Mouse (Mus musculus): ENCODE data around the gene Ndufa3. TPM values are rescaled to one million over a fixed set of nuclear protein-coding genes. Genes with fewer than 3 reads are reported as not detected.
A peak's percentile ranks its signal among the peaks of the same experiment; 100 is the strongest.

Ndufa3 gene
- polyA plus RNA-seq, 1 experiment: 885 TPM

DNA sequence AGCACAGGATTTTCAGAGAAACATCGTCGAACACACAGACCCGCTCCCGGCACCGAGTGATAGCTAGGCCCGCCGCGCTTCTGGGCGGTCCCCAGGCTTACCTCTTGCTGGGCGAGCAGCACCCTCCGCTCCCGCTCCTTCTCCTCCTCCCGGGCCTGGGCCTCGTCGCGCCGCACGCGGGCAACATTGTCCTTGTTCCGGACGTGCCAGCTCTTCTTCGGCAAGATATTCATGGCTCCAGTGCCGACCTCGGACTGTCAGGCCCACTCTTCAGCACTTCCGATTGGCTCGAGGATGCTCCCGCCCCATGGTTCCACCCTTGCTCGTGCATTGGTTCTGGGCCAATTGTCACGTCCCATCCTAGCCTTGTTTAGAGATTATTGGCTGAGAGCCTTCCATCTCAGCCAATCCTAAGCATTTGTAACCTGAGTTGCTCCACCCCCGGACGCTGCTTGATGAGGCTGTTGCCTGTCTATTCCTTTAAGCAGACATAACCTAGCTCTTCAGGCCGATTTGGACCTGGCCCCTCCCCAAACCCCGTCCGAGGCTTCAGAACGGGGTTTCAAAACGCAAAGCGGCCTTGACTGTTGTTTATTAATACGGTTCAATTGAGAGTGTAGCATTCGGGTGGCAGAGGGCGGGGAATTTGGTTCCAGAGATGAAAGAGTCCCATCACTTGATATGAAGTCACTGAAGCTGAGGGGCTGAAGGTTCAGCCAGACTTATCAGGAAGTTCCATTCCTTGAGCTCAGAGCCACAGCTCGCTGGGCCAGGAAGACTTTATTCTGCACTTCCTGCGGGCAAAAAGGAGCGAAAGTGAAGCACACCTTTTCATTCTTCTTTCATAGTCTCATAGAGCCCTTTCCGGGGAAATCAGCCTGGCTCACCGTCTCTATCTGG, 48.3 kb downstream of the Ndufa3 start, which contains the start of gene Leng1:
TSS of gene Leng1 (minus strand) at position 626 of the 900 bp plus-strand sequence.
- WGBS: 3% methylated on average over 45 of the region's 45 CpGs
- TF ChIP-seq POLR2A (IDR thresholded peaks at IDR 0.05; ENCODE audit: low read depth, low read length): peak; percentile 96
- TF ChIP-seq CTCF (conservative IDR thresholded peaks at IDR 0.05; ENCODE audit: insufficient read depth, insufficient read length, low read depth, low read length): no peak
- Histone ChIP-seq H3K27me3 (replicated peaks; ENCODE audit: control insufficient read depth, insufficient read depth, low read length) (no peaks in the 10 kb centered on the region), H3K4me1 (ENCODE audit: control insufficient read depth, insufficient read depth, low read length) (peaks cover 7% of the 10 kb centered on the region; the same call in 1 of the 2 replicates), H3K27ac (ENCODE audit: insufficient read depth, low read depth, low read length) (peak within 1 kb of the TSS; percentile 87), H3K4me3 (ENCODE audit: insufficient read depth, low read depth, low read length) (peak within 1 kb of the TSS; percentile 87), H3K36me3 (ENCODE audit: control insufficient read depth, insufficient read depth, low read length) (no peaks in the 10 kb centered on the region; the same call in 1 of the 2 replicates)
- peak; percentile 99 for DNase-seq

DNA sequence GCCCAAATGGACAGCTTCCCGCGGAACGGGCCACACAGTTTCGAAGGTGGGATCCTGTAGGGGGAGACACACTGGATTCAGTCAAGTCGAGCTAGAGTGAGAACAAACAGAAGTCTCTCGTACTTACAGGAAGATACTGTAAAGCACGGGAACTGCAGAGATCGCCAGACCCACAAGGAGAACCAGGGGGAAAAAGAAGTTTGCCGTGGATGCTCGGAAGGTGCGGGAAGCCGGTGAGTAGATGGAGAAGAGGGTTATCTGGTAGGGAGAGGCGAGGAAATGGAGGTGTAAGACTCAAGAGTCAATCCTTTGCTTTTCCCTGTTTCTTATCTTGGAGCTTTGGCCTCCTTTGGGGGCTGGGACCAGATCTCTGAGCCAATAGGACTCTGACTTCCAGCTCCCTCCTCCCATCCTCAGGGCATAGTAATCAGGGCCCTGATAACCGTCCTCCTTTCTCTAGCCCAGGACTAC, 49.8 kb downstream of the Ndufa3 start:
- 48% methylated on average over 14 of the region's 14 CpGs for WGBS
- Histone ChIP-seq H3K4me1 (ENCODE audit: control insufficient read depth, insufficient read depth, low read length) (peaks cover 7% of the 10 kb centered on the region; the same call in 1 of the 2 replicates), H3K27ac (ENCODE audit: insufficient read depth, low read depth, low read length) (no peak overlapping the region), H3K4me3 (ENCODE audit: insufficient read depth, low read depth, low read length) (peak overlapping the region; percentile 39; the same call in 1 of the 2 replicates), H3K27me3 (replicated peaks; ENCODE audit: control insufficient read depth, insufficient read depth, low read length) (no peaks in the 10 kb centered on the region), H3K36me3 (ENCODE audit: control insufficient read depth, insufficient read depth, low read length) (no peaks in the 10 kb centered on the region)
- DNase-seq: no peak
- TF ChIP-seq POLR2A (IDR thresholded peaks at IDR 0.05; ENCODE audit: low read depth, low read length) (no peak), CTCF (conservative IDR thresholded peaks at IDR 0.05; ENCODE audit: insufficient read depth, insufficient read length, low read depth, low read length) (no peak)

Other genes starting within 250 kb of the Ndufa3 start
- gene Cacng8, start 226.7 kb upstream of the Ndufa3 start, polyA plus RNA-seq (2012; rRNA removed): 0.11 TPM in 1 of 2 replicates, not detected in the other
- gene Cacng6, start 193.2 kb upstream of the Ndufa3 start, polyA plus RNA-seq (2012; rRNA removed): 1.3 TPM in 1 of 2 replicates, not detected in the other
- gene Tarm1, start 114.7 kb upstream of the Ndufa3 start, polyA plus RNA-seq (2012; rRNA removed): 2.9 and 3.7 TPM in 2 replicates
- gene Oscar, start 1.2 kb upstream of the Ndufa3 start, polyA plus RNA-seq (2012; rRNA removed): 0.19 and 0.26 TPM in 2 replicates
- gene Tfpt, start 12.6 kb downstream of the Ndufa3 start, polyA plus RNA-seq (2012; rRNA removed): 7.6 and 9.9 TPM in 2 replicates
- 21.3 and 24.1 TPM in 2 replicates for gene Prpf31, start 12.6 kb downstream of the Ndufa3 start, polyA plus RNA-seq (2012; rRNA removed)
- 41.9 and 45.0 TPM in 2 replicates for gene Cnot3, start 27.9 kb downstream of the Ndufa3 start, polyA plus RNA-seq (2012; rRNA removed)
- 5.5 and 6.8 TPM in 2 replicates for gene Leng1, start 48.5 kb downstream of the Ndufa3 start, polyA plus RNA-seq (2012; rRNA removed)
- gene Tmc4, start 60.2 kb downstream of the Ndufa3 start, polyA plus RNA-seq (2012; rRNA removed): 45.5 and 62.2 TPM in 2 replicates
- gene Tsen34, start 75.5 kb downstream of the Ndufa3 start, polyA plus RNA-seq (2012; rRNA removed): 88.2 and 105 TPM in 2 replicates
- 56.2 and 61.4 TPM in 2 replicates for gene Mboat7, start 76.2 kb downstream of the Ndufa3 start, polyA plus RNA-seq (2012; rRNA removed)
- gene Rps9, start 86.6 kb downstream of the Ndufa3 start, polyA plus RNA-seq (2012; rRNA removed): 1,031 and 1,047 TPM in 2 replicates
- 3.2 and 5.4 TPM in 2 replicates for gene Pirb, start 103.0 kb downstream of the Ndufa3 start, polyA plus RNA-seq (2012; rRNA removed)
- gene Gm15448, start 208.3 kb downstream of the Ndufa3 start, polyA plus RNA-seq (2012; rRNA removed): 0.11 and 0.23 TPM in 2 replicates
- 0.16 and 0.30 TPM in 2 replicates for gene Pira2, start 227.7 kb downstream of the Ndufa3 start, polyA plus RNA-seq (2012; rRNA removed)